9 mouse cellular contexts compared by ENCODE assay signal in the genomic region with DNA sequence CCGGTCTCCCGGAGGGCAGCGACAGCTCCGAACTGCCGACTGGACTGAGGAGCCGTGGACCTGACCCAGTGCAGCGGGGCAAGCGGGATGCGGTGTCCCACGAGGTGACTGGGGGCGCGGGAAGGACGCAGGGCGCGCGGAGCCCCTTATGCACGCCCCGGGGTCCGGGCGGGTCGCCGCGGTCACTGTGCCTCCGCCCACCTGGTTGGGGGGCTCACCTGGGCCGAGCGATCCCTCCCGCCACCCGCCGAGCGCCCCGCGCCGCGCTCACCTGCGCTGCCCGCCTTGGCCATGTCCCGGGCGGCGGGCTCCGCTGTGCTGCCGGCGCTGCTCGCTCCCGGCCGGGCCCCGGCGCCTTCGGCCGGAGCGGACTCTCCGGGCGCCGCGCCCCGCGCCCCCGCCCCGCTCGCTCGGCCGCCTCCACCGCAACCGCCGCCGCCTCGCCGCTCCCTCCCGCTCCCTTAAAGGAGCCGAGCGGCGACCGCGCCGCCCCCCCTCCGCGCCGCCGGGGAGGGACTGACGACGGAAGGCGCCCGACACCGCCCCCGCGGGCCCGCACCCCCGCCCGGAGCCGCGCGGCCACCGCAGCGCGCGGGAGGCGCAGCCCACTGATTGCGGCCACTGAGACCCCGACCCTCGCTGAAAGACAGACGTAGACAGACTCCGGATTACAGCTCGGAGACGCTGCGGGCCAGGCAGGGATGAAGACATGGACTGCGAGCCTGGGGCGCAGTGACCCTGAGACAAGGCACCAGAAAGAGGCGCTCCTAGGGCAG. TPM values are rescaled to one million over a fixed set of nuclear protein-coding genes. Genes with fewer than 3 reads are reported as not detected.
DNase-seq lines count a peak whose midpoint lies in the region; ATAC-seq and TF ChIP-seq lines count a peak whose summit lies in the region.
"Had no signal": no experiment of that assay in that cellular context is flagged by ENCODE, and none has a peak within 500 bp of the region (broad histone marks: within the 10 kb centered on the region; RNA-seq: fewer than 3 reads in every experiment).

A gene (minus strand): TSS at position 396 of the 776 bp plus-strand sequence.

- intact Hi-C loops in left cerebral cortex, adult 2 months (cut with DNase I) = no loop called here
- intact Hi-C loops in gastrocnemius, postnatal 36 days (cut with DNase I) = no loop called here

- peak; percentile 67 to 70 for DNase-seq in left cerebral cortex, adult 2 months (ENCODE audit: extremely low spot score in 1 of 2, low spot score in 2 of 2)
- no peak for DNase-seq in left cerebral cortex, adult 9 months (ENCODE audit: low spot score in 2 of 2)
- peak; percentile 72 to 84 for DNase-seq in cerebellum, postnatal 36 days
- peak; percentile 32 to 34 for DNase-seq in gastrocnemius, postnatal 36 days
- DNase-seq in retina, postnatal 1 day = peak; percentile 61
- no peak for DNase-seq in adipocyte (ENCODE audit: low spot score)

- H3K27me3 ChIP-seq in intestine, postnatal 0 days (replicated peaks; ENCODE audit: control insufficient read depth, insufficient read depth, low read length) = peaks cover 27% of the 10 kb centered on the region
- peaks cover 43% of the 10 kb centered on the region for H3K27me3 ChIP-seq in liver, embryonic 16.5 days (ENCODE audit: control insufficient read depth, insufficient read depth, low read depth, low read length)

- H3K9ac ChIP-seq in intestine, postnatal 0 days (ENCODE audit: low read depth, low read length) = peak within 1 kb of the TSS; percentile 60
- no peak within 1 kb of the TSS; the same call in 1 of the 2 replicates for H3K9ac ChIP-seq in liver, embryonic 16.5 days (ENCODE audit: low read depth, low read length)

- 1% methylated on average over 82 of the region's 107 CpGs for WGBS in intestine, postnatal 0 days
- 1% methylated on average over 70 of the region's 107 CpGs for WGBS in liver, embryonic 16.5 days (ENCODE audit: insufficient replicate concordance)

- H3K27ac ChIP-seq in left cerebral cortex, adult 2 months = peak within 1 kb of the TSS; percentile 94
- no peak within 1 kb of the TSS for H3K27ac ChIP-seq in intestine, postnatal 0 days (ENCODE audit: low read depth, low read length)
- H3K27ac ChIP-seq in liver, embryonic 16.5 days (ENCODE audit: low read length) = no peak within 1 kb of the TSS

- H3K4me3 ChIP-seq in left cerebral cortex, adult 2 months = peak within 1 kb of the TSS; percentile 81
- H3K4me3 ChIP-seq in intestine, postnatal 0 days (ENCODE audit: low read depth, low read length) = peak within 1 kb of the TSS; percentile 65
- H3K4me3 ChIP-seq in liver, embryonic 16.5 days (ENCODE audit: low read depth, low read length) = peak within 1 kb of the TSS; percentile 50

- TF ChIP-seq CTCF in left cerebral cortex, adult 2 months (IDR thresholded peaks at IDR 0.05) = no peak
- TF ChIP-seq CTCF in intestine, postnatal 0 days (IDR thresholded peaks at IDR 0.05; ENCODE audit: low read depth) = no peak

- no peaks in the 10 kb centered on the region for H3K36me3 ChIP-seq in intestine, postnatal 0 days (ENCODE audit: control insufficient read depth, insufficient read depth)
- no peaks in the 10 kb centered on the region for H3K36me3 ChIP-seq in liver, embryonic 16.5 days (ENCODE audit: control insufficient read depth, insufficient read depth)

- no peaks in the 10 kb centered on the region for H3K4me1 ChIP-seq in intestine, postnatal 0 days (replicated peaks; ENCODE audit: control insufficient read depth, insufficient read depth, low read length)
- H3K4me1 ChIP-seq in liver, embryonic 16.5 days (ENCODE audit: control insufficient read depth, low read depth, low read length) = no peaks in the 10 kb centered on the region

- H3K9me3 ChIP-seq in intestine, postnatal 0 days (ENCODE audit: control insufficient read depth) = no peaks in the 10 kb centered on the region
- H3K9me3 ChIP-seq in liver, embryonic 16.5 days (replicated peaks; ENCODE audit: control insufficient read depth, low read length) = no peaks in the 10 kb centered on the region

- peak within 1 kb of the TSS; percentile 97 for H3K4me2 ChIP-seq in intestine, postnatal 0 days (replicated peaks; ENCODE audit: low read depth)
- H3K4me2 ChIP-seq in liver, embryonic 16.5 days (ENCODE audit: low read depth, low read length) = peak within 1 kb of the TSS; percentile 71

- ATAC-seq in intestine, postnatal 0 days = no peak
- no peak for ATAC-seq in liver, embryonic 16.5 days (ENCODE audit: low read depth)

RNA-seq across cellular contexts. Expression of the gene that starts here (rescaled TPM):
- total RNA-seq in left cerebral cortex, adult 2 months (2021) = 10 to 100 TPM; 88.9 to 92.4 TPM
- 1 to 10 TPM; 1.1 to 1.9 TPM for total RNA-seq in gastrocnemius, postnatal 36 days (2021)
- 0.68 and 0.86 TPM in 2 replicates for polyA plus RNA-seq in intestine, postnatal 0 days (2015; fragmentation: Nextera tagmentation; extraction: Ambion mirVana)
- polyA plus RNA-seq in liver, embryonic 16.5 days (2015; fragmentation: Nextera tagmentation; extraction: Ambion mirVana) = 0.01 TPM in 1 of 2 replicates, not detected in the other
- total RNA-seq: MEL had no signal

Comparison
In these comparisons a context has a peak if more than half of its experiments do, and no peak if none do; other contexts are left out.
1. RNA of the gene that starts here (total RNA-seq): 88.9 to 92.4 TPM in left cerebral cortex, adult 2 months; 1.1 to 1.9 TPM in gastrocnemius, postnatal 36 days; every median in the first group is over 10 times any median in the second.
2. DNase-seq: peak in left cerebral cortex, adult 2 months (2 of 2), cerebellum, postnatal 36 days (2 of 2), gastrocnemius, postnatal 36 days (2 of 2) and retina, postnatal 1 day (single experiment); none in left cerebral cortex, adult 9 months (0 of 2) and adipocyte (single experiment).
3. Peak in every context shown above with its lines, with median percentiles within 50 percentile points of each other: H3K4me3 ChIP-seq.